In the genomic region with DNA sequence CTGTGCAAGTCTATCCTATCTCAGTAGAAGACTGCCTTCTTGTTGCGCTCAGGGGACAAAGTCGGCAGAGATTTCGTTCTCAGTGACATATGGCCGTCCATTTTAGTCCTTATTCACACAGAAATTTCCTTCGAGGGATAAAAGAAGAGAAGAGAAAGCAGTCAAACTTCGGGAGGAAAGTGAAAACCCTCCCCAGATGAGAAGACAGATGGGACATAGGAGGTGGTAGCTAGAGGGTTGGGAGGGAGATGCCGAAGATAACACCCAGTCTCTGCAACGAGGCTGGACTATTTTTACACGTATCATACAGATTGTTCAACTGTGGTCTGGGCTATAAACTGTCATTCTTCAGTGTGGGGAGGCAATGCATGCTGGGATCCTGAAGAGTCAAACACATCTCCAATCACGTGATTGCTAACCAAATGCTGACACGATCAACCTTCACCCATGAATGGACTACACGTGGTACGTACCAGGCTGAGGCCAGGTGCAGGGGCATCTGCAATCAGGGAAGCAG, we compare ENCODE assay signal across 22 mouse cellular contexts. TPM values are rescaled to one million over a fixed set of nuclear protein-coding genes. Genes with fewer than 3 reads are reported as not detected.
DNase-seq lines count a peak whose midpoint lies in the region; ATAC-seq and TF ChIP-seq lines count a peak whose summit lies in the region.
"Had no signal": no experiment of that assay in that cellular context is flagged by ENCODE, and none has a peak within 500 bp of the region (broad histone marks: within the 10 kb centered on the region; RNA-seq: fewer than 3 reads in every experiment).

No protein-coding gene starts in this region.

- peak; percentile 63 for DNase-seq in left cerebral cortex, adult 11 months (ENCODE audit: low spot score)
- no peak for DNase-seq in left cerebral cortex, postnatal 4 days
- DNase-seq in CH12.LX (ENCODE audit: extremely low read depth): peak; percentile 37
- peak; percentile 51 for DNase-seq in right cerebral cortex, postnatal 25 days
- no peak for DNase-seq in liver, postnatal 0 days
- no peak for DNase-seq in layer of hippocampus, postnatal 10 days (ENCODE audit: low spot score in 2 of 2)
- DNase-seq: adrenal gland, postnatal 10 days; cerebellum, postnatal 10 days; embryo, embryonic 11 days; gastrocnemius, postnatal 25 days; kidney, postnatal 10 days; lung, adult 18-20 months; lung, postnatal 4 days; thymus, postnatal 36 days had no signal

- no peak for TF ChIP-seq RAD21 in CH12.LX (IDR thresholded peaks at IDR 0.05; ENCODE audit: low read depth, low read length)

- TF ChIP-seq POLR2A in CH12.LX (IDR thresholded peaks at IDR 0.05; ENCODE audit: low read depth, low read length): no peak

- H3K27ac ChIP-seq in CH12.LX (ENCODE audit: insufficient read depth, low read depth): no peak overlapping the region
- H3K27ac ChIP-seq in intestine, postnatal 0 days (ENCODE audit: low read depth, low read length): no peak overlapping the region
- H3K27ac ChIP-seq in liver, postnatal 0 days (ENCODE audit: low read depth): no peak overlapping the region
- H3K27ac ChIP-seq: forebrain, embryonic 15.5 days; heart, embryonic 13.5 days; limb, embryonic 15.5 days; midbrain, embryonic 13.5 days had no signal

- no peak overlapping the region for H3K4me3 ChIP-seq in CH12.LX (replicated peaks in 1 of 3; ENCODE audit: low read depth in 2 of 3, low read length in 2 of 3, poor library complexity in 1 of 3)
- no peak overlapping the region for H3K4me3 ChIP-seq in intestine, postnatal 0 days (ENCODE audit: low read depth, low read length)
- no peak overlapping the region for H3K4me3 ChIP-seq in liver, postnatal 0 days (ENCODE audit: low read depth, low read length)
- H3K4me3 ChIP-seq: forebrain, embryonic 15.5 days; heart, embryonic 13.5 days; limb, embryonic 15.5 days; midbrain, embryonic 13.5 days had no signal

- in situ Hi-C loops in CH12.LX (cut with MboI; ENCODE audit: low pct_ligation_motif_present, low pct_unique_long_range_greater_than_20kb, low sequenced_read_pairs): no loop called here

- TF ChIP-seq CTCF in CH12.LX (conservative IDR thresholded peaks at IDR 0.05 in 1 of 2, IDR thresholded peaks at IDR 0.05 in 1 of 2; ENCODE audit: low read depth in 2 of 2, low read length in 2 of 2): no peak
- TF ChIP-seq CTCF in intestine, postnatal 0 days (IDR thresholded peaks at IDR 0.05; ENCODE audit: low read depth): no peak
- no peak for TF ChIP-seq CTCF in liver, postnatal 0 days (IDR thresholded peaks at IDR 0.05; ENCODE audit: low read depth)

- no peak overlapping the region for H3K9ac ChIP-seq in CH12.LX (ENCODE audit: insufficient read depth, low read depth)
- H3K9ac ChIP-seq in intestine, postnatal 0 days (ENCODE audit: low read depth, low read length): no peak overlapping the region
- no peak overlapping the region for H3K9ac ChIP-seq in liver, postnatal 0 days (replicated peaks)
- H3K9ac ChIP-seq: forebrain, embryonic 15.5 days; heart, embryonic 13.5 days; limb, embryonic 15.5 days; midbrain, embryonic 13.5 days had no signal

- intact Hi-C loops in left cerebral cortex, postnatal 4 days (cut with DNase I): no loop called here

- H3K79me2 ChIP-seq in CH12.LX (replicated peaks; ENCODE audit: control insufficient read depth, extremely low read depth, insufficient read depth, poor library complexity, severe bottlenecking): no peaks in the 10 kb centered on the region

- 0 out of 2 replicates have a peak overlapping the region, but pooled peaks have one; percentile 7 for H3K4me2 ChIP-seq in CH12.LX (ENCODE audit: insufficient read depth, low read depth, poor library complexity, severe bottlenecking)
- H3K4me2 ChIP-seq in intestine, postnatal 0 days (replicated peaks; ENCODE audit: low read depth): no peak overlapping the region
- no peak overlapping the region for H3K4me2 ChIP-seq in liver, postnatal 0 days (ENCODE audit: low read depth, low read length)
- H3K4me2 ChIP-seq: forebrain, embryonic 15.5 days; heart, embryonic 13.5 days; limb, embryonic 15.5 days; midbrain, embryonic 13.5 days had no signal

- H3K27me3 ChIP-seq in CH12.LX (replicated peaks): peaks cover 16% of the 10 kb centered on the region
- no peaks in the 10 kb centered on the region for H3K27me3 ChIP-seq in intestine, postnatal 0 days (replicated peaks; ENCODE audit: control insufficient read depth, insufficient read depth, low read length)
- H3K27me3 ChIP-seq in liver, postnatal 0 days (ENCODE audit: insufficient read depth, low read length): no peaks in the 10 kb centered on the region
- H3K27me3 ChIP-seq: forebrain, embryonic 15.5 days; limb, embryonic 15.5 days; midbrain, embryonic 13.5 days had no signal

- WGBS in intestine, postnatal 0 days: 56% methylated on average over 13 of the region's 13 CpGs
- 66% methylated on average over 13 of the region's 13 CpGs for WGBS in liver, postnatal 0 days (ENCODE audit: insufficient replicate concordance)

- no peak for TF ChIP-seq EP300 in CH12.LX (IDR thresholded peaks at IDR 0.05; ENCODE audit: low read length)
- TF ChIP-seq EP300 in liver, postnatal 0 days (IDR thresholded peaks at IDR 0.05; ENCODE audit: low read depth): no peak

- peaks cover 3 to 22% of the 10 kb centered on the region in 2 experiments; a peak in 3 of 4 replicates for H3K4me1 ChIP-seq in CH12.LX (ENCODE audit: control insufficient read depth in 1 of 2, insufficient read depth in 2 of 2)
- no peaks in the 10 kb centered on the region for H3K4me1 ChIP-seq in intestine, postnatal 0 days (replicated peaks; ENCODE audit: control insufficient read depth, insufficient read depth, low read length)
- no peaks in the 10 kb centered on the region for H3K4me1 ChIP-seq in liver, postnatal 0 days (ENCODE audit: insufficient read depth)
- H3K4me1 ChIP-seq: heart, embryonic 13.5 days had no signal

- peak; percentile 66 for ATAC-seq in intestine, postnatal 0 days
- no peak for ATAC-seq in liver, postnatal 0 days
- no peak for ATAC-seq in cerebellum, adult (ENCODE audit: insufficient number of reproducible peaks, low FRiP score, low TSS enrichment)
- ATAC-seq: forebrain, embryonic 15.5 days; inflammation-experienced regulatory T-cells, adult 6 months; midbrain, embryonic 13.5 days had no signal

- H3K36me3 ChIP-seq in CH12.LX (replicated peaks in 1 of 2; ENCODE audit: control insufficient read depth in 1 of 2, insufficient read depth in 1 of 2, low read length in 1 of 2): no peaks in the 10 kb centered on the region
- no peaks in the 10 kb centered on the region for H3K36me3 ChIP-seq in intestine, postnatal 0 days (ENCODE audit: control insufficient read depth, insufficient read depth)
- H3K36me3 ChIP-seq in liver, postnatal 0 days (replicated peaks; ENCODE audit: insufficient read depth, low read length): no peaks in the 10 kb centered on the region
- H3K36me3 ChIP-seq: forebrain, embryonic 15.5 days; heart, embryonic 13.5 days; limb, embryonic 15.5 days; midbrain, embryonic 13.5 days had no signal

- no peaks in the 10 kb centered on the region for H3K9me3 ChIP-seq in CH12.LX (replicated peaks; ENCODE audit: low read length)
- no peaks in the 10 kb centered on the region for H3K9me3 ChIP-seq in intestine, postnatal 0 days (ENCODE audit: control insufficient read depth)
- no peaks in the 10 kb centered on the region for H3K9me3 ChIP-seq in liver, postnatal 0 days (ENCODE audit: low read length)
- H3K9me3 ChIP-seq: forebrain, embryonic 15.5 days; heart, embryonic 13.5 days; limb, embryonic 15.5 days; midbrain, embryonic 13.5 days had no signal

- dilution Hi-C loops in CH12.LX (cut with MboI; ENCODE audit: extremely low pct_ligation_motif_present, extremely low pct_unique_long_range_greater_than_20kb, low sequenced_read_pairs): no loop called here

TF ChIP-seq in CH12.LX, 34 proteins besides CTCF, POLR2A, EP300 and RAD21 (continues in another document):
- TF ChIP-seq ZMIZ1 (IDR thresholded peaks at IDR 0.05; ENCODE audit: low read depth, low read length) (no peak), MXI1 (IDR thresholded peaks at IDR 0.05; ENCODE audit: low read depth, low read length) (no peak), ZNF384 (IDR thresholded peaks at IDR 0.05; ENCODE audit: low read depth, low read length) (no peak), POLR2AphosphoS2 (IDR thresholded peaks at IDR 0.05; ENCODE audit: low read depth, low read length) (no peak), ZC3H11A (IDR thresholded peaks at IDR 0.05; ENCODE audit: low read depth, low read length) (no peak), SMC3 (IDR thresholded peaks at IDR 0.05; ENCODE audit: low read depth, low read length) (no peak), MYC (IDR thresholded peaks at IDR 0.05; ENCODE audit: low read depth, low read length) (no peak), IRF4 (IDR thresholded peaks at IDR 0.05; ENCODE audit: low read depth, low read length) (no peak), MEF2A (IDR thresholded peaks at IDR 0.05; ENCODE audit: borderline replicate concordance, low read depth, low read length) (no peak), USF2 (conservative IDR thresholded peaks at IDR 0.05; ENCODE audit: low read depth, low read length) (peak; percentile 42), ELF1 (IDR thresholded peaks at IDR 0.05; ENCODE audit: low read depth, low read length) (no peak), MAFK (IDR thresholded peaks at IDR 0.05; ENCODE audit: insufficient replicate concordance, low read length) (no peak), CHD1 (IDR thresholded peaks at IDR 0.05; ENCODE audit: low read depth, low read length) (no peak), CHD2 (IDR thresholded peaks at IDR 0.05; ENCODE audit: low read length) (no peak), TCF12 (IDR thresholded peaks at IDR 0.05; ENCODE audit: low read depth, low read length) (no peak), MAZ (IDR thresholded peaks at IDR 0.05; ENCODE audit: low read depth, low read length) (no peak), TBP (conservative IDR thresholded peaks at IDR 0.05; ENCODE audit: low read depth, low read length) (no peak), GABPA (IDR thresholded peaks at IDR 0.05; ENCODE audit: insufficient replicate concordance, low read depth, low read length) (no peak), ZKSCAN1 (IDR thresholded peaks at IDR 0.05; ENCODE audit: borderline replicate concordance, low read depth, low read length) (no peak), PAX5 (IDR thresholded peaks at IDR 0.05; ENCODE audit: low read length) (no peak), USF1 (IDR thresholded peaks at IDR 0.05; ENCODE audit: low read depth, low read length) (peak; percentile 33; the same call in 1 of the 2 replicates), BHLHE40 (IDR thresholded peaks at IDR 0.05; ENCODE audit: low read depth, low read length) (peak; percentile 68), UBTF (IDR thresholded peaks at IDR 0.05; ENCODE audit: low read depth, low read length) (no peak)

RNA-seq across cellular contexts. Expression of a gene that starts 38.2 kb away (rescaled TPM):
- 1 to 10 TPM; 4.3 to 4.7 TPM for total RNA-seq in left cerebral cortex, postnatal 4 days (2021)
- total RNA-seq in CH12.LX (2012; rRNA removed) (not detected in 2 replicates), CH12.LX (2014; rRNA removed) (not detected in 2 replicates)
- not detected in 2 replicates for polyA plus RNA-seq in CH12.LX (2012; ENCODE audit: insufficient read length, low read depth)
- polyA plus RNA-seq in intestine, postnatal 0 days (2015; fragmentation: Nextera tagmentation; extraction: Ambion mirVana): 0.38 and 0.39 TPM in 2 replicates
- polyA plus RNA-seq in liver, postnatal 0 days (2015; fragmentation: Nextera tagmentation; extraction: Ambion mirVana): 0.33 and 0.39 TPM in 2 replicates
- total RNA-seq in layer of hippocampus, postnatal 10 days (2021): 1 to 10 TPM; 6.2 to 6.7 TPM
- total RNA-seq: MEL had no signal

Comparison
In these comparisons a context has a peak if more than half of its experiments do, and no peak if none do; other contexts are left out.
1. DNase-seq: peak in left cerebral cortex, adult 11 months (single experiment), CH12.LX (single experiment) and right cerebral cortex, postnatal 25 days (single experiment); none in left cerebral cortex, postnatal 4 days (single experiment), liver, postnatal 0 days (single experiment) and layer of hippocampus, postnatal 10 days (0 of 2).
2. RNA of a gene that starts 38.2 kb away (total RNA-seq): 6.2 to 6.7 TPM in layer of hippocampus, postnatal 10 days and 4.3 to 4.7 TPM in left cerebral cortex, postnatal 4 days; not detected in CH12.LX; every median in the first group is over 4 times any median in the second.